Mouse (Mus musculus): Measurements from ENCODE around the gene Gm45021. TPM values are rescaled to one million over a fixed set of nuclear protein-coding genes. Genes with fewer than 3 reads are reported as not detected.

The Gm45021 gene
- polyA plus RNA-seq, 1 experiment from 2014 or later = not detected

DNA sequence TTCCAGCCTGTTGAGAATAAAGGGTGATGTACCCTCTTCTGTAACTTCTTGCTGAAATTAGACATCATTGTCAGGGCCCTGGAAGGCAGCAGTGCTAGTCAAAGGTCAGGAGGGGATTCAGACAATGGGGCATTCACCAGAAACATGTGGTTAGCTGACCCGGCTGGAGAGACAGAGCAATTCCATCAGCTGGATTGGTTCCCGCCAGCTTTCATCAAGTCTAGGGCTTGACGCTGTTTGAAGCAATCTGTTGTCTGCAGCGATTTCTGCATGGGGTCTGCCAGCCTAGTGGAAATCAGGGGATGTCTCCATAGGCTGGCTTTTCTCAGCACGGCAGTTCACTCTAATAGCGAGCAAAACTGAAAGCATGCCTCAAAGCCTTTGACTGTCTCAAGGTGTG is 47.1 kb downstream of the Gm45021 start:
- no peaks in the 10 kb centered on the region for H3K27me3 ChIP-seq (replicated peaks; ENCODE audit: control insufficient read depth, insufficient read depth, low read length)
- no peak overlapping the region for H3K9ac ChIP-seq (replicated peaks; ENCODE audit: low read depth, low read length)
- H3K4me3 ChIP-seq (replicated peaks; ENCODE audit: low read length) = no peak overlapping the region
- H3K27ac ChIP-seq (ENCODE audit: low read length) = no peak overlapping the region
- 54% methylated on average over 6 of the region's 6 CpGs for WGBS
- H3K4me1 ChIP-seq (replicated peaks; ENCODE audit: control insufficient read depth, insufficient read depth, low read length) = no peaks in the 10 kb centered on the region
- no peaks in the 10 kb centered on the region for H3K9me3 ChIP-seq (ENCODE audit: control insufficient read depth, low read length)
- no peak overlapping the region for H3K4me2 ChIP-seq (ENCODE audit: low read length)
- no peaks in the 10 kb centered on the region for H3K36me3 ChIP-seq (ENCODE audit: control insufficient read depth, insufficient read depth)
- ATAC-seq = no peak

DNA sequence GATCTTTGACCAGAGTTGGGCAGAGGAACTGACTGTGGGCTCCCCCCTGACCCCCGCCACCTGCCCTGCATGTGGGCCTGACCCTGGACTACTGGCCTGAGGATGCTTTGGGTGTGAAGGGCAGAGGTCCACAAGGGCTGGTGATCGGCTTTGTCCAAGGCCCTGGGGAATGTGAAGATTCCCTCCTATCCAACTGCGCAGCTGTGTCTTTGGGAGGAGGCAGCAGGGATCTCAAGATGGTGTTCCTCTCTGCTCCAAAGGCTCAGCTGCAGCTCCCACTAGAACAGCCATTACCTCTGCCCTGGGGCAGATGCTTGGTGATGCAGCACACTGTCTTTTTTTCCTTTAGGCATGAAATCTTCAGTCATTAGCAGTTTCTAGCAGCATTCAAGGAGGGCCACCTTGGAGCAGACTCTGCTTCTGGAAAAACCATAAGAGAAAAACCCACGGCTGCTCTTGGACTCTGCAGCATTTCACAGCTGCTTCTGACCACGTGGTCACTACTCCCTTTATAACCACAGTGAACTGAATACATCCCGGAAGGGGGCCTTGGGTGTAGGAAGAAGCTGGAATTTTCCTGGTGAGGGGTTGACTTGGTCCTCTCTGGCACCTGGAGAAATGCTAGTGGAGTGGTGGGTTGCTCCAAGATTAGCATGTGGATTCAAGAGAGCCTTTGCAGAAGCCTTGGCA is 48.5 kb downstream of the Gm45021 start:
- Histone ChIP-seq H3K4me2 (ENCODE audit: low read length) (no peak overlapping the region), H3K4me1 (replicated peaks; ENCODE audit: control insufficient read depth, insufficient read depth, low read length) (no peaks in the 10 kb centered on the region), H3K27me3 (replicated peaks; ENCODE audit: control insufficient read depth, insufficient read depth, low read length) (no peaks in the 10 kb centered on the region), H3K4me3 (replicated peaks; ENCODE audit: low read length) (no peak overlapping the region), H3K27ac (ENCODE audit: low read length) (no peak overlapping the region), H3K9me3 (ENCODE audit: control insufficient read depth, low read length) (no peaks in the 10 kb centered on the region), H3K9ac (replicated peaks; ENCODE audit: low read depth, low read length) (no peak overlapping the region), H3K36me3 (ENCODE audit: control insufficient read depth, insufficient read depth) (no peaks in the 10 kb centered on the region)
- WGBS = 77% methylated on average over 6 of the region's 6 CpGs
- ATAC-seq = no peak

GRCm38 (mm10) chr6:48638553-48638952 is 49.1 kb downstream of the Gm45021 start:
- WGBS = 73% methylated on average over 2 of the region's 2 CpGs
- no peaks in the 10 kb centered on the region for H3K9me3 ChIP-seq (ENCODE audit: control insufficient read depth, low read length)
- no peak overlapping the region for H3K4me2 ChIP-seq (ENCODE audit: low read length)
- no peaks in the 10 kb centered on the region for H3K27me3 ChIP-seq (replicated peaks; ENCODE audit: control insufficient read depth, insufficient read depth, low read length)
- H3K9ac ChIP-seq (replicated peaks; ENCODE audit: low read depth, low read length) = no peak overlapping the region
- H3K27ac ChIP-seq (ENCODE audit: low read length) = no peak overlapping the region
- no peaks in the 10 kb centered on the region for H3K36me3 ChIP-seq (ENCODE audit: control insufficient read depth, insufficient read depth)
- H3K4me1 ChIP-seq (replicated peaks; ENCODE audit: control insufficient read depth, insufficient read depth, low read length) = no peaks in the 10 kb centered on the region
- H3K4me3 ChIP-seq (replicated peaks; ENCODE audit: low read length) = no peak overlapping the region
- no peak for ATAC-seq

GRCm38 (mm10) chr6:48641391-48641790 is 52.0 kb downstream of the Gm45021 start:
- 80% methylated on average over 6 of the region's 6 CpGs for WGBS

GRCm38 (mm10) chr6:48642764-48643292 is 53.4 kb downstream of the Gm45021 start:
- WGBS = 18% methylated on average over 4 of the region's 4 CpGs
- ATAC-seq = peak; percentile 43; the same call in 1 of the 2 replicates
- H3K4me1 ChIP-seq (replicated peaks; ENCODE audit: control insufficient read depth, insufficient read depth, low read length) = no peaks in the 10 kb centered on the region

More at GRCm38 (mm10) chr6:48641391-48641790, 52.0 kb downstream of the Gm45021 start:
- H3K9ac ChIP-seq (replicated peaks; ENCODE audit: low read depth, low read length) = no peak overlapping the region
- H3K4me3 ChIP-seq (replicated peaks; ENCODE audit: low read length) = no peak overlapping the region
- ATAC-seq = no peak
- H3K36me3 ChIP-seq (ENCODE audit: control insufficient read depth, insufficient read depth) = no peaks in the 10 kb centered on the region
- H3K9me3 ChIP-seq (ENCODE audit: control insufficient read depth, low read length) = no peaks in the 10 kb centered on the region
- no peak overlapping the region for H3K4me2 ChIP-seq (ENCODE audit: low read length)
- no peak overlapping the region for H3K27ac ChIP-seq (ENCODE audit: low read length)
- H3K27me3 ChIP-seq (replicated peaks; ENCODE audit: control insufficient read depth, insufficient read depth, low read length) = no peaks in the 10 kb centered on the region
- no peaks in the 10 kb centered on the region for H3K4me1 ChIP-seq (replicated peaks; ENCODE audit: control insufficient read depth, insufficient read depth, low read length)

DNA sequence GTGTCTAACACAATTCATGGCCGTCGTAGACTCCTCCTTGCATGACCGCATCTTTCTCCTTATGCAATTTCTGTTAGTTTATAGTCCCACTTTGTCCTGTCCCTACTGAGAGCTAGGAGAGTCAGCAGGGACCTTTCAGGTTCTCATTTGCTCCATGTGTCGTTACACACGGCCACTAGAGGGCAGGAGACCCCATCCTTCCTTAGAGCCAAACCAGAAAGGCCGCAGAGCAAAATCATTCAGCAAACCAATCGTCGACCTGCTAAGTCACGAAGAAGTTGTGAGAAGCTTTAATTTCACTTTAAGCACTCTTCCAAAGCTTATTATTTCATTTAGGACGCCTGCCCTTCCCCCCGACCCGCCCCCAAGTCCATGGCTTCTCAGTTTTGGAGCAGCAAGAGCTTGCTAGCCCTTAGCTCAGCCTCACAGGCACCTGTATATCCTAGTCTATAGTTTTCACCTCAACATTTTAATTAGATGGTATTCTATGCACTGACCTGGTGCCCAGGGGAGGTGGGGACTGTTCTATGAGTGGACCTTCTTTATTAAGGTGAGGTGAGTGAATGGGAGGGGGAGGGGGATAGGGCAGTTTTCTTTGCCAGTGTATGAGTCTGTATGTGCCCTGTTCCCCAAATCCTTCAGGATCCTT is 56.4 kb downstream of the Gm45021 start:
- Histone ChIP-seq H3K9ac (replicated peaks; ENCODE audit: low read depth, low read length) (no peak overlapping the region), H3K4me3 (replicated peaks; ENCODE audit: low read length) (no peak overlapping the region), H3K27ac (ENCODE audit: low read length) (no peak overlapping the region), H3K4me2 (ENCODE audit: low read length) (no peak overlapping the region), H3K9me3 (ENCODE audit: control insufficient read depth, low read length) (no peaks in the 10 kb centered on the region), H3K36me3 (ENCODE audit: control insufficient read depth, insufficient read depth) (no peaks in the 10 kb centered on the region), H3K4me1 (replicated peaks; ENCODE audit: control insufficient read depth, insufficient read depth, low read length) (no peaks in the 10 kb centered on the region), H3K27me3 (replicated peaks; ENCODE audit: control insufficient read depth, insufficient read depth, low read length) (no peaks in the 10 kb centered on the region)
- WGBS = 14% methylated on average over 12 of the region's 12 CpGs
- peak; percentile 50; the same call in 1 of the 2 replicates for ATAC-seq

More at GRCm38 (mm10) chr6:48642764-48643292, 53.4 kb downstream of the Gm45021 start:
- Histone ChIP-seq H3K9ac (replicated peaks; ENCODE audit: low read depth, low read length) (no peak overlapping the region), H3K9me3 (ENCODE audit: control insufficient read depth, low read length) (no peaks in the 10 kb centered on the region), H3K36me3 (ENCODE audit: control insufficient read depth, insufficient read depth) (no peaks in the 10 kb centered on the region), H3K4me2 (ENCODE audit: low read length) (no peak overlapping the region), H3K4me3 (replicated peaks; ENCODE audit: low read length) (no peak overlapping the region), H3K27me3 (replicated peaks; ENCODE audit: control insufficient read depth, insufficient read depth, low read length) (no peaks in the 10 kb centered on the region), H3K27ac (ENCODE audit: low read length) (no peak overlapping the region)

DNA sequence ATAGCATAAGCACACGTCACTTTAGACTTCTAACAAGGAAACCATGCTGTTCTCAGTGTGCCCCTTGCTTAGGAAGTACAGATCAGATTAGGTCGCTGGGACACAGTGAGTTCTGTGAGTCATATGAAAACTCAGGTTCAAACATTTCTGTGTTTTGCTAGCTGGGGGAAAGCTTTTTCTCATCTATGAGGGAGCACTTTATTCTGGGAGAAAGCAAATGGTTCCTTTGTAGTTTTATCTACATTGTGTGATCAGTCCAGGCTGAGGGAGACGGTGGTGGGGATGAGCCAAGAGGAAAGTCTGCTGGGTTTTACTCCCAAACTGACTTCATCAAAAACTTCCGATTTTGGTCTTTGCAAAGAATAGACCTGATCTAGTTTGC is 56.9 kb downstream of the Gm45021 start:
- Histone ChIP-seq H3K36me3 (ENCODE audit: control insufficient read depth, insufficient read depth) (no peaks in the 10 kb centered on the region), H3K9ac (replicated peaks; ENCODE audit: low read depth, low read length) (no peak overlapping the region), H3K27me3 (replicated peaks; ENCODE audit: control insufficient read depth, insufficient read depth, low read length) (no peaks in the 10 kb centered on the region), H3K4me1 (replicated peaks; ENCODE audit: control insufficient read depth, insufficient read depth, low read length) (no peaks in the 10 kb centered on the region), H3K27ac (ENCODE audit: low read length) (no peak overlapping the region), H3K9me3 (ENCODE audit: control insufficient read depth, low read length) (no peaks in the 10 kb centered on the region), H3K4me2 (ENCODE audit: low read length) (no peak overlapping the region), H3K4me3 (replicated peaks; ENCODE audit: low read length) (no peak overlapping the region)
- 77% methylated on average over 4 of the region's 4 CpGs for WGBS
- no peak for ATAC-seq

- H3K36me3 ChIP-seq (ENCODE audit: control insufficient read depth, insufficient read depth) = no peaks in the 10 kb centered on the region
- H3K4me1 ChIP-seq (replicated peaks; ENCODE audit: control insufficient read depth, insufficient read depth, low read length) = no peaks in the 10 kb centered on the region
- H3K27ac ChIP-seq (ENCODE audit: low read length) = no peak within 1 kb of the TSS
- 40% methylated on average over 3 of the region's 3 CpGs for WGBS
- H3K9ac ChIP-seq (replicated peaks; ENCODE audit: low read depth, low read length) = no peak within 1 kb of the TSS
- no peak within 1 kb of the TSS for H3K4me3 ChIP-seq (replicated peaks; ENCODE audit: low read length)
- no peaks in the 10 kb centered on the region for H3K9me3 ChIP-seq (ENCODE audit: control insufficient read depth, low read length)
- ATAC-seq = no peak
- no peak within 1 kb of the TSS for H3K4me2 ChIP-seq (ENCODE audit: low read length)
- H3K27me3 ChIP-seq (replicated peaks; ENCODE audit: control insufficient read depth, insufficient read depth, low read length) = no peaks in the 10 kb centered on the region
Observed at GRCm38 (mm10) chr6:48646995-48647394, 57.6 kb downstream of the Gm45021 start, which contains the start of gene Gimap8. TSS of gene Gimap8 (plus strand) at chr6:48647234.

- Histone ChIP-seq H3K36me3 (ENCODE audit: control insufficient read depth, insufficient read depth) (no peaks in the 10 kb centered on the region), H3K9me3 (ENCODE audit: control insufficient read depth, low read length) (no peaks in the 10 kb centered on the region), H3K27ac (ENCODE audit: low read length) (no peak overlapping the region), H3K4me2 (ENCODE audit: low read length) (no peak overlapping the region), H3K27me3 (replicated peaks; ENCODE audit: control insufficient read depth, insufficient read depth, low read length) (no peaks in the 10 kb centered on the region), H3K4me3 (replicated peaks; ENCODE audit: low read length) (no peak overlapping the region), H3K9ac (replicated peaks; ENCODE audit: low read depth, low read length) (no peak overlapping the region), H3K4me1 (replicated peaks; ENCODE audit: control insufficient read depth, insufficient read depth, low read length) (no peaks in the 10 kb centered on the region)
- no peak for ATAC-seq
- 98% methylated on average over 2 of the region's 2 CpGs for whole genome bisulfite sequencing
Observed at GRCm38 (mm10) chr6:48647611-48648010, 58.2 kb downstream of the Gm45021 start.

Measured in forebrain, embryonic 16.5 days (tissue).